26 mouse cellular contexts compared by ENCODE assay signal in genomic region chr8:106005875-106006274, GRCm38 (mm10). TPM values are rescaled to one million over a fixed set of nuclear protein-coding genes. Genes with fewer than 3 reads are reported as not detected.
DNase-seq lines count a peak whose midpoint lies in the region; ATAC-seq and TF ChIP-seq lines count a peak whose summit lies in the region.
"Had no signal": no experiment of that assay in that cellular context is flagged by ENCODE, and none has a peak within 500 bp of the region (broad histone marks: within the 10 kb centered on the region; RNA-seq: fewer than 3 reads in every experiment).

Gene Dpep2nb (minus strand): TSS chr8:106005975.

- no peak for ATAC-seq in liver, postnatal 0 days
- ATAC-seq: activated CD4-positive, CD25-positive, alpha-beta regulatory T cell, adult 4 months; CD4-positive, CD25-positive, alpha-beta regulatory T cell, adult 4 months; Patski had no signal

- H3K27ac ChIP-seq in testis, adult 2 months (ENCODE audit: control insufficient read depth, insufficient read depth, low read depth, low read length), result 0 out of 2 replicates have a peak within 1 kb of the TSS, but pooled peaks have one; percentile 21
- peak within 1 kb of the TSS; percentile 99 for H3K27ac ChIP-seq in bone marrow macrophage, adult 2 months (ENCODE audit: insufficient read depth, low read depth, low read length)
- peak within 1 kb of the TSS; percentile 93 for H3K27ac ChIP-seq in macrophage
- no peak within 1 kb of the TSS for H3K27ac ChIP-seq in liver, postnatal 0 days (ENCODE audit: low read depth)
- no peak within 1 kb of the TSS for H3K27ac ChIP-seq in limb, embryonic 10.5 days

- H3K9me3 ChIP-seq in liver, postnatal 0 days (ENCODE audit: low read length), result no peaks in the 10 kb centered on the region
- H3K9me3 ChIP-seq in limb, embryonic 10.5 days (replicated peaks), result no peaks in the 10 kb centered on the region
- H3K9me3 ChIP-seq: G1E had no signal

- no peak for TF ChIP-seq EP300 in liver, postnatal 0 days (IDR thresholded peaks at IDR 0.05; ENCODE audit: low read depth)

- TF ChIP-seq CTCF in testis, adult 2 months (IDR thresholded peaks at IDR 0.05; ENCODE audit: control insufficient read depth, insufficient read depth, insufficient replicate concordance, low read depth, low read length), result no peak
- no peak for TF ChIP-seq CTCF in bone marrow macrophage, adult 2 months (IDR thresholded peaks at IDR 0.05; ENCODE audit: low read depth, low read length)
- no peak for TF ChIP-seq CTCF in liver, postnatal 0 days (IDR thresholded peaks at IDR 0.05; ENCODE audit: low read depth)

- WGBS in macrophage (ENCODE audit: missing documents), result 94% methylated on average over 4 of the region's 4 CpGs
- WGBS in liver, postnatal 0 days (ENCODE audit: insufficient replicate concordance), result 81% methylated on average over 4 of the region's 4 CpGs
- WGBS in limb, embryonic 10.5 days, result 87% methylated on average over 4 of the region's 4 CpGs

- no peaks in the 10 kb centered on the region for H3K27me3 ChIP-seq in testis, adult 2 months (ENCODE audit: control insufficient read depth, insufficient read depth, low read length)
- H3K27me3 ChIP-seq in liver, postnatal 0 days (ENCODE audit: insufficient read depth, low read length), result no peaks in the 10 kb centered on the region
- H3K27me3 ChIP-seq in limb, embryonic 10.5 days (ENCODE audit: low read depth, poor library complexity, severe bottlenecking), result no peaks in the 10 kb centered on the region
- H3K27me3 ChIP-seq: CH12.LX had no signal

- peaks cover 5% of the 10 kb centered on the region; the same call in 1 of the 2 replicates for H3K4me1 ChIP-seq in testis, adult 2 months (ENCODE audit: control insufficient read depth, insufficient read depth, low read length)
- peaks cover 46% of the 10 kb centered on the region for H3K4me1 ChIP-seq in bone marrow macrophage, adult 2 months (ENCODE audit: control insufficient read depth, insufficient read depth, low read length)
- H3K4me1 ChIP-seq in liver, postnatal 0 days (ENCODE audit: insufficient read depth), result peaks cover 14% of the 10 kb centered on the region
- peaks cover 11% of the 10 kb centered on the region for H3K4me1 ChIP-seq in limb, embryonic 10.5 days

- no peak for TF ChIP-seq POLR2A in testis, adult 2 months (IDR thresholded peaks at IDR 0.05; ENCODE audit: control insufficient read depth, low read depth, low read length)
- TF ChIP-seq POLR2A in bone marrow macrophage, adult 2 months (IDR thresholded peaks at IDR 0.05; ENCODE audit: borderline replicate concordance, low read depth, low read length), result no peak

- H3K79me2 ChIP-seq in macrophage (ENCODE audit: inconsistent target), result peaks cover 29% of the 10 kb centered on the region

- H3K9ac ChIP-seq in liver, postnatal 0 days (replicated peaks), result no peak within 1 kb of the TSS

- H3K4me2 ChIP-seq in liver, postnatal 0 days (ENCODE audit: low read depth, low read length), result no peak within 1 kb of the TSS

- H3K4me3 ChIP-seq in testis, adult 2 months (ENCODE audit: control insufficient read depth, low read depth, low read length), result peak within 1 kb of the TSS; percentile 67
- H3K4me3 ChIP-seq in bone marrow macrophage, adult 2 months (ENCODE audit: insufficient read depth, low read length), result no peak within 1 kb of the TSS; the same call in 1 of the 2 replicates
- H3K4me3 ChIP-seq in macrophage (ENCODE audit: inconsistent target), result no peak within 1 kb of the TSS
- no peak within 1 kb of the TSS for H3K4me3 ChIP-seq in liver, postnatal 0 days (ENCODE audit: low read depth, low read length)
- no peak within 1 kb of the TSS for H3K4me3 ChIP-seq in limb, embryonic 10.5 days

- DNase-seq in testis, postnatal 14 days (ENCODE audit: low spot score), result no peak
- DNase-seq in liver, postnatal 0 days, result no peak
- no peak for DNase-seq in limb, embryonic 10.5 days (ENCODE audit: low spot score)
- DNase-seq: adrenal gland, adult 2 months; adrenal gland, adult 8-10 months; adrenal gland, postnatal 10 days; adrenal gland, postnatal 14 days; adrenal gland, postnatal 25 days; adrenal gland, postnatal 36 days; cerebellum, adult 11 months; cerebellum, adult 11-12 months; cerebellum, adult 18-20 months; cerebellum, adult 2 months had no signal

- no peaks in the 10 kb centered on the region for H3K36me3 ChIP-seq in testis, adult 2 months (ENCODE audit: control insufficient read depth, insufficient read depth, low read length)
- H3K36me3 ChIP-seq in macrophage (ENCODE audit: inconsistent target), result no peaks in the 10 kb centered on the region
- H3K36me3 ChIP-seq in liver, postnatal 0 days (replicated peaks; ENCODE audit: insufficient read depth, low read length), result no peaks in the 10 kb centered on the region
- peaks cover 18% of the 10 kb centered on the region for H3K36me3 ChIP-seq in limb, embryonic 10.5 days

RNA-seq across cellular contexts. Expression of gene Dpep2nb, which starts in this region (rescaled TPM):
- 3.0 and 4.1 TPM in 2 replicates for polyA plus RNA-seq in testis, adult 2 months (2012; rRNA removed)
- polyA plus RNA-seq in bone marrow macrophage, adult 2 months (2012; ENCODE audit: insufficient read depth, insufficient read length, missing spikeins), result not detected in 2 replicates
- 1 to 10 TPM in 7 of 26 experiments, under 1 TPM in 4, not detected in 15; 0.80 to 2.4 (median 1.1) TPM for total RNA-seq in macrophage (2018; cell fraction: chromatin; rRNA removed)
- under 1 TPM in 13 of 26 experiments, not detected in 13; 0.10 to 0.61 (median 0.18) TPM for total RNA-seq in macrophage (2018; cell fraction: cytosol; rRNA removed)
- 10 to 100 TPM in 1 of 26 experiments, 1 to 10 TPM in 13, under 1 TPM in 5, not detected in 7; 0.46 to 11.4 (median 2.8) TPM for total RNA-seq in macrophage (2018; cell fraction: nucleus; rRNA removed)
- polyA plus RNA-seq in macrophage (2018), result not detected in 3 replicates
- polyA plus RNA-seq in liver, postnatal 0 days (2015; fragmentation: Nextera tagmentation; extraction: Ambion mirVana), result not detected in 2 replicates
- 0.21 TPM in 1 of 2 replicates, not detected in the other for polyA plus RNA-seq in limb, embryonic 10.5 days (2016; fragmentation: Nextera tagmentation; extraction: Ambion mirVana)
- total RNA-seq: adrenal gland, adult 18-20 months; adrenal gland, adult 2 months; adrenal gland, adult 8-10 months; adrenal gland, postnatal 10 days; adrenal gland, postnatal 14 days; adrenal gland, postnatal 25 days; adrenal gland, postnatal 4 days; CH12.LX; ES-E14; MEL had no signal
- polyA plus RNA-seq: activated CD4-positive, CD25-positive, alpha-beta regulatory T cell, adult 4 months; adrenal gland, adult 2 months; brain, embryonic 14.5 days; CD4-positive, CD25-positive, alpha-beta regulatory T cell, adult 4 months; cerebellum, adult 2 months; G1E had no signal

Comparison
In these comparisons a context has a peak if more than half of its experiments do, and no peak if none do; other contexts are left out.
1. H3K27ac ChIP-seq: peak in testis, adult 2 months (single experiment), bone marrow macrophage, adult 2 months (single experiment) and macrophage (single experiment); none in liver, postnatal 0 days (single experiment) and limb, embryonic 10.5 days (single experiment).